Mouse (Mus musculus): ENCODE data around the gene Gm10406.
"Not testable (repeated sequence)": the region's sequence is repeated elsewhere in the genome, so short reads cannot be mapped to it uniquely, and the experiment has no call there.

Gene Gm10406

DNA sequence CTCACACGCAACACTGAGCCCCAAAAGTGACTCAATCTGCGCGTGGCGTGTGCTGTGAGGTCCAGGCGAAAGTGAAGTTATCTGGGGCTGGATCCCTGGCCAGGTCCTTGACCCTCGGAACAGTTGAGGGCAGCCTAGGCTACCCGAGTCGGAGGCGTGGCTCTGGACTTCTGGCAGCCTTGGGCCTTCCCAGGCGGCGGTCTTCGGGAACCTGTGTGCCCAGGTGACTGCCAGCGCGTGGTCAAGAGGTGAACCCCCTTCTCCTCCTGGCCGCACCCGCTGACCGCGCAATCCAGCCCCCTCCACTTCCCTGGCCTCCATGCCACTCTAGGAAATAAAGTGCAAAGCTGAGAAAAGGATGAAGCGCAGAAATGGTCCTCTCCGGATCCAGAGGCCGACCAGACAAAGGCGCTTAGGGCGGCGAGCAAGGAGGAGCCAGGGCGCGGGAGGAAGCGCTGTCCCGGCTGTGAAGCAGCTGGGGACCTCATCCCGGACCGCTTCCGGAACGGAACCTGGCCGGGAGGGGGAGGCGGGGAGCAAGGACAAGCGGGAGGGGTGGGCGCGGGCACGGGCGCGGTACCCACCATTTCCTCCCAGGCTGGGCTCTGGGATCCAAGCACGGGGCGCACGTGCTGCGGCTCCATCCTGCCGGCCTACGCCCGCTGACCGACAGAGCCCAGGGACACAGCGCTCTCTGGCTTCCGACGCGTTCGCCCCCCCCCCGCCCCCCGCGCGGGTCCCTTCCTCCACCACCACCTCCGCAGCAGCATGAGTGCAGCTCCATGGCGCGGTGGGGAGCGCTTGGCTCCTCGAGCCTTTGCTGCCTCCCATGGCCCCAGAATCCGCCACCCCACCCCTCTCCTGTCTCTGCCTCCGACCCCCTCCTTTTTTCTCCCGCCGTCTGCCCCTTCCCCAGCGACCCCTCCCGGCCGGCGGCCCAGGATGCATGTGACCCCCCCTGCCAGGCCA, at the start of gene Gm10406:
TSS of gene Gm10406 (minus strand) at position 669 of the 969 bp plus-strand sequence.
- peak; percentile 16 for DNase-seq

DNA sequence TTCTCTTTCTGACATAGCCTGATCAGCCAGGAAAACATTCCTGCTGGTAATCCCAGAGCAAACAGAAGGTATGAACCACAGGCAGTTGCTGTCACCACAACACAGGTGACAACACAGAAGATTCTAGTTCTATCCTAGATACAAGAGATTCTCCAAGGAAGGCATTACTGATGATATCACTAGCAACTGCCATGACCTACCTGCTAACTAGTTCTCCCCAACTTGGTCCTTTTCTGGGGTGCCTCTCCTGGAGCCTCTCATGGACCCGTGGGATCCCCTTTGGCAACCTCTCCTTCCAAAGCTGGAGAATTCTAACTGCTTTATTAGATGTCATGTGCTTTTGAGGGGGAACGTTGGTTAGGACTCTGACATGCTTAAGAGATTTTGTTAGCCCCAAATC, 17.6 kb upstream of the Gm10406 start, which contains the start of gene Gm3685:
TSS of gene Gm3685 (minus strand) at position 101 of the 400 bp plus-strand sequence.
- not testable (repeated sequence) for DNase-seq

DNA sequence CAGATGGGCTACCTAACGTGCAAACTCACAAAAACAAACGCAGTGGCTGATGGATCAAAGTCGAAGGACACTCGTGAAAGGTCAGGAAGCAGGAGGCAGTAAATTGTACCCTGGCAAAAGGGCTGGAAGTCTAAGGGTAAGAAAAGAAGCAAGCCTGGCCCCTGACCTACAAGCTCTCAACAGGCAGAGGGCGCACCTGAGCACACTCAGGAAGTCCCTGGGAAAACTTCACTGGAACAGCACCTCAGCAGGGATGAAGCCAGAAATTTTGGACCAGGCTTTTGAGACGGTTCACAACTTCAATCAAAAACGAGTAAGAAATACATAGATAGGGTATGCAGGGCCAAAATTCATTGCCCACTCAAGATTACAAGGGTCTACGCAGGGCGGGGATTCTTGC, 975 bp downstream of the Gm10406 start:
- DNase-seq: peak; percentile 16

DNA sequence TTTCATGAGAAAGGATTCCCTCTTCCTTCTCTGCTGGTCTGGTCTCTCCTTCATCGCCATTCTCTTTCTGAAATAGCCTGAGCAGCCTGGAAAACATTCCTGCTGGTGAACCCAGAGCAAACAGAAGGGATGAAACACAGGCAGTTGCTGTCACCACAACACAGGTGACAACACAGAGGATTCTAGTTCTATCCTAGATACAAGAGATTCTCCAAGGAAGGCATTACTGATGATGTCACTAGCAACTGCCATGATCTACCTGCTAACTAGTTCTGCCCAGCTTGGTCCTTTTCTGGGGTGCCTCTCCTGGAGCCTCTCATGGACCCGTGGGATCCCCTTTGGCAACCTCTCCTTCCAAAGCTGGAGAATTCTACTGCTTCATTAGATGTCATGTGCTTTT, 53.5 kb downstream of the Gm10406 start, which contains the start of gene Gm6356:
TSS of gene Gm6356 (minus strand) at position 101 of the 400 bp plus-strand sequence.
- DNase-seq: not testable (repeated sequence)

Data from right cerebral cortex, postnatal 25 days (tissue).